Mouse (Mus musculus) heart, embryonic 10.5 days (tissue): Measurements from ENCODE around the gene Ttc1. TPM values are rescaled to one million over a fixed set of nuclear protein-coding genes. Genes with fewer than 3 reads are reported as not detected.

Experiments used
- DNase-seq: peaks from one replicate; pipeline ENCODE4 v3.0.0-alpha.2; 2017; ENCODE audit warnings: low spot score
- H3K27ac ChIP-seq: fragments of 300-500 bp; sonication (generic); 2 replicates; pipeline ENCODE4 v1.5.1; 2016; ENCODE audit warnings: mild to moderate bottlenecking
- H3K27me3 ChIP-seq: fragments of 300-500 bp; sonication (generic); 2 replicates; pipeline ENCODE4 v1.6.1; 2016; ENCODE audit warnings: mild to moderate bottlenecking; ENCODE audit not compliant: poor library complexity, insufficient read depth, severe bottlenecking
- H3K36me3 ChIP-seq: fragments of 300-500 bp; sonication (generic); 2 replicates; pipeline ENCODE4 v1.6.1; 2016; ENCODE audit warnings: mild to moderate bottlenecking, moderate library complexity
- H3K4me1 ChIP-seq: fragments of 300-500 bp; sonication (generic); 2 replicates; pipeline ENCODE4 v1.6.1; 2016; ENCODE audit warnings: mild to moderate bottlenecking
- H3K4me3 ChIP-seq: fragments of 300-500 bp; sonication (generic); 2 replicates; pipeline ENCODE4 v1.5.1; 2016; ENCODE audit warnings: mild to moderate bottlenecking, moderate library complexity
- H3K9me3 ChIP-seq: fragments of 300-500 bp; sonication (generic); 2 replicates; pipeline ENCODE4 v1.6.1; 2016; ENCODE audit warnings: mild to moderate bottlenecking, moderate library complexity
- WGBS: fragments of 180-500 bp; shearing (Covaris S2); methylation state at CpG from one replicate; pipeline ENCODE4 v1.1.7; 2016; 5-methylcytosine and 5-hydroxymethylcytosine counted together
- polyA plus RNA-seq: library from polyadenylated mRNA; unstranded; fragments of >200 nt; fragmentation: Nextera tagmentation; extraction: Ambion mirVana; gene quantifications from 2 replicates; pipeline ENCODE4 v1.2.1, GENCODE M21; 2016

Ttc1 gene
- polyA plus RNA-seq, result 58.6 and 68.2 TPM in 2 replicates

GRCm38 (mm10) chr11:43747233-43748226 is at the start of gene Ttc1:
Ttc1 (minus strand) TSS chr11:43748008.
- Histone ChIP-seq H3K4me3 (peak within 1 kb of the TSS; percentile 85), H3K4me1 (peaks cover 10% of the 10 kb centered on the region; the same call in 1 of the 2 replicates), H3K36me3 (peaks cover 24% of the 10 kb centered on the region), H3K27ac (peak within 1 kb of the TSS; percentile 87), H3K9me3 (no peaks in the 10 kb centered on the region), H3K27me3 (no peaks in the 10 kb centered on the region)
- DNase-seq, result peak; percentile 99
- 3% methylated on average over 47 of the region's 47 CpGs for WGBS

DNA sequence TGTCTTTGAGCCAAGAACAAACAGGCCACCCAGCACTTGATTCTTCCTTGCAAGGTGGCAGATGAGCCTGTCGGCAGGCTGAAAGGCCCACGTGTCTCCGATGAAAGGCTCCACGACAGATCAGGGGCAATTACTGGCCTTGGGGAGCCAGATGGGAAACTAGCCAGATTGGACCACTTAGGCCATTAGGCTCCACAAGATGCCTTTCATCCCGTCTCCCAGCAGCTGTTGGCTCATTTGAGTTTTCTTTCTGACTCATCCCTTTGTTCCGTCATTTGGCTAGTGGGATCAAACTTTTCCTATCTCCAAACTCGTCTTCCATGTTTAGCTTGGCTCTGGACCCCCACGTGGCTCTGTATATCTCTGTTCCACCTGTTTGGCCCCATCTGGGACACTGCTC is 48.2 kb upstream of the Ttc1 start:
- Histone ChIP-seq H3K9me3 (no peaks in the 10 kb centered on the region), H3K4me3 (no peak overlapping the region), H3K4me1 (no peaks in the 10 kb centered on the region), H3K36me3 (no peaks in the 10 kb centered on the region), H3K27me3 (no peaks in the 10 kb centered on the region), H3K27ac (no peak overlapping the region)
- WGBS, result 64% methylated on average over 8 of the region's 8 CpGs
- DNase-seq, result no peak

DNA sequence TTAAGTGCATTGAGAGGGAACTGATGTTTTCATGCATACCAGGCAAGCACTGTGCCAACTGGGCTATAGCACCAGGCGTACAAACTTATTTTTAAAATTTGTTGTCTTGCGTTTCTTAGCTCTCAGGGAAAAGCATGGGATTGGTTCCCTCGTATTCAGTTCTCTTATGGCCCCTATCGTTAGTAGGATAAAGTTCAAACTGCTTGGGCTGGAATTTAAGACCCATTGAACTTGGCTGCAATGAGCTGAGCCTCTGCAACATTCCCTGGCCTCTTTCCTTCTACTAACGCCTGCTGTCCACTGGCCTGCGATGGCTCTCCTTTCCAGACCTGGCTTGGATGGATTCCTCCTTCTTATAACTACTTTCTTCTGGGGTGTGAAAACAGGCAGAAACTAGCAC is 42.6 kb upstream of the Ttc1 start:
- Histone ChIP-seq H3K4me1 (no peaks in the 10 kb centered on the region), H3K9me3 (no peaks in the 10 kb centered on the region), H3K4me3 (no peak overlapping the region), H3K27ac (no peak overlapping the region), H3K27me3 (no peaks in the 10 kb centered on the region), H3K36me3 (no peaks in the 10 kb centered on the region)
- no peak for DNase-seq
- WGBS, result 81% methylated on average over 6 of the region's 6 CpGs

- WGBS, result 10% methylated on average over 2 of the region's 2 CpGs
- Histone ChIP-seq H3K4me3 (no peak overlapping the region), H3K27me3 (no peaks in the 10 kb centered on the region), H3K4me1 (peaks cover 10% of the 10 kb centered on the region), H3K27ac (0 out of 2 replicates have a peak overlapping the region, but pooled peaks have one; percentile 22), H3K9me3 (no peaks in the 10 kb centered on the region), H3K36me3 (no peaks in the 10 kb centered on the region)
- DNase-seq, result peak; percentile 86
Observed at GRCm38 (mm10) chr11:43783772-43784171, 36.0 kb upstream of the Ttc1 start.

- WGBS, result 71% methylated on average over 5 of the region's 5 CpGs
- H3K27ac ChIP-seq, result no peak overlapping the region
- DNase-seq, result no peak
- H3K4me3 ChIP-seq, result no peak overlapping the region
- no peaks in the 10 kb centered on the region for H3K27me3 ChIP-seq
- no peaks in the 10 kb centered on the region for H3K9me3 ChIP-seq
- H3K4me1 ChIP-seq, result peaks cover 10% of the 10 kb centered on the region
- no peaks in the 10 kb centered on the region for H3K36me3 ChIP-seq
Observed at GRCm38 (mm10) chr11:43783106-43783505, 35.3 kb upstream of the Ttc1 start.

- Histone ChIP-seq H3K36me3 (no peaks in the 10 kb centered on the region), H3K27ac (no peak overlapping the region), H3K4me1 (peaks cover 19% of the 10 kb centered on the region), H3K4me3 (no peak overlapping the region), H3K27me3 (peaks cover 20% of the 10 kb centered on the region), H3K9me3 (no peaks in the 10 kb centered on the region)
- 61% methylated on average over 5 of the region's 5 CpGs for WGBS
- no peak for DNase-seq
Observed at GRCm38 (mm10) chr11:43779551-43779950, 31.7 kb upstream of the Ttc1 start.

DNA sequence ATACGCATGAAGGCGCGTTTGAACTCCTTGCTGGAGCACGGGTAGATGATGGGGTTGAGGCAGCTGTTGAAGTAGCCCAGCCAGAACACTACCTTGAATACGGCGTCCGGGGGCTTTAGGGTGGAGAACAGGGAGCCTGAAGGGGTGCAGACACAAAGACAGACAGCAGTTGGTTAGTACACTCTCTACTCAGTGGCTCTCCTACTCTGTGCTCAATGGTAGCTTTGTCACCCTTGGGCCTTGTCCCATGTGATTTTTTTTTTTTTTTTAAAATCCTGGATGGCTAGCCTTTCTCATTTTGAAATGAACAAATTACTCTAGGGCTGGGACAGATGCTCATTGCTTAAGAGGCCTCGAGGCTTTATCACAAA is 28.5 kb upstream of the Ttc1 start:
- 23% methylated on average over 8 of the region's 8 CpGs for WGBS
- Histone ChIP-seq H3K36me3 (no peaks in the 10 kb centered on the region), H3K27ac (peak overlapping the region; percentile 50), H3K9me3 (no peaks in the 10 kb centered on the region), H3K4me1 (peaks cover 16% of the 10 kb centered on the region), H3K4me3 (peak overlapping the region; percentile 62), H3K27me3 (peaks cover 32% of the 10 kb centered on the region)
- DNase-seq, result no peak

- Histone ChIP-seq H3K36me3 (no peaks in the 10 kb centered on the region), H3K27me3 (peaks cover 32% of the 10 kb centered on the region), H3K4me1 (peaks cover 16% of the 10 kb centered on the region), H3K9me3 (no peaks in the 10 kb centered on the region), H3K4me3 (peak overlapping the region; percentile 62), H3K27ac (peak overlapping the region; percentile 50)
- 13% methylated on average over 63 of the region's 63 CpGs for whole genome bisulfite sequencing
- DNase-seq, result peak; percentile 83
Observed at GRCm38 (mm10) chr11:43775469-43776323, 27.9 kb upstream of the Ttc1 start.

GRCm38 (mm10) chr11:43773725-43774124 is 25.9 kb upstream of the Ttc1 start:
- H3K4me1 ChIP-seq, result peaks cover 16% of the 10 kb centered on the region
- H3K27me3 ChIP-seq, result peaks cover 32% of the 10 kb centered on the region
- no peak overlapping the region for H3K27ac ChIP-seq
- H3K9me3 ChIP-seq, result no peaks in the 10 kb centered on the region
- no peak overlapping the region for H3K4me3 ChIP-seq
- 36% methylated on average over 5 of the region's 5 CpGs for WGBS
- no peak for DNase-seq
- no peaks in the 10 kb centered on the region for H3K36me3 ChIP-seq

GRCm38 (mm10) chr11:43770110-43770509 is 22.3 kb upstream of the Ttc1 start:
- H3K27me3 ChIP-seq, result peaks cover 21% of the 10 kb centered on the region
- no peaks in the 10 kb centered on the region for H3K9me3 ChIP-seq
- 77% methylated on average over 4 of the region's 4 CpGs for whole genome bisulfite sequencing
- H3K36me3 ChIP-seq, result no peaks in the 10 kb centered on the region
- H3K27ac ChIP-seq, result no peak overlapping the region
- H3K4me1 ChIP-seq, result peaks cover 5% of the 10 kb centered on the region
- DNase-seq, result no peak
- no peak overlapping the region for H3K4me3 ChIP-seq

DNA sequence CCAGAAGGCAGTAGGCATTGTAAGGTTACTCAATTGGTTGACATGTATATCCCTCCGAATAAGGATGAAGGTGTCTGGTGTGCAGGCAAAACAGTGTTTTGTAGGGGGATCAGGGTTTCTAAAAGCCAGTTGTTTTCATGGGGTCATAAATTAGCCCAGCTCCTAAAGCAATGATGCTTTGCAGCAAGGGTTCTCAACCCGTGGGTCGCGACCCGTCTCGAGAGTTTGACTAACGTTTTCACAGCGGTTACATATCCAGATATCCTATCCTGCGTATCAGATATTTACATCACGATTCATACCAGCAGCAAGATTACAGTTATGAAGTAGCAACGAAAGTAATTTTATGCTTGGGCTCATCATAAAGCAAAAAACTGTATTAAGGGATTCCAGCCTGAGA is 19.9 kb upstream of the Ttc1 start:
- H3K9me3 ChIP-seq, result no peaks in the 10 kb centered on the region
- H3K4me3 ChIP-seq, result no peak overlapping the region
- H3K4me1 ChIP-seq, result no peaks in the 10 kb centered on the region
- no peak for DNase-seq
- WGBS, result 62% methylated on average over 11 of the region's 11 CpGs
- 0 out of 2 replicates have a peak, but pooled peaks cover 10% of the 10 kb centered on the region for H3K27me3 ChIP-seq
- no peak overlapping the region for H3K27ac ChIP-seq
- H3K36me3 ChIP-seq, result no peaks in the 10 kb centered on the region

DNA sequence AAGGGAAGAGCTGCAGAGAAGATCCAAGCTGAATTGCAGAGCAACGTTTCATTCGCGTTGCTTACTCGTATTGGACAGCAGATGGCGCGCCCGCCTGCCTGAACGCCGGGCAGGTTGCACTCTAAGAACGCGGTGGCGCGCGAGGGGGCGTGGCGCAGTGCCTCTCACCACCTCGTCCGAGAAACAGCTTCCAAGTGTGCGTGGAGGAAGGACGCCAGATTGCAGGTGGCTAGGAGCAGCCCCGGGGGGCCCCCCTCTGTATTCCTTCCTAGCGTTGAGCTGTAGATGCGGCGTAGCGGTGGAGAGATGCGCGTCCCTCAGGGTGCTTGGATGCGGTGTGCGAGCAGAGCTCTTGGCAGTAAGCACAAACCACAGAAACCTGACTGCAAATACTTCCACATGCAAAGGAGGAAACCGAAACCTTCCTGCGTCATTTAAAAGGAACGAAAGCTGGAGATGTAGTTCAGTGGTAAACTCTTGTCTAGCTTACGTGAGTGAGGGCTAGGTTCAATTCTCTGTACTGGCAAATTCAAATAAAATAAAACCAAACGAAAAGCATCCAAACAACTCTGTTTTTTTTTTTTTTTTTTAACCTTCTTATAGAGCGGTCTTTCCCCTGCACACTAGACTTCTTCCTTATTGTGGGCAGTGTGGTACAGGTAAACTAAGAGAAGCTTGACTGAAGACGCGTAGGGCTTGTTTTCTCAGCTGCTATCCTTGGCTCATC is 19.3 kb upstream of the Ttc1 start:
- Histone ChIP-seq H3K27me3 (0 out of 2 replicates have a peak, but pooled peaks cover 10% of the 10 kb centered on the region), H3K4me1 (no peaks in the 10 kb centered on the region), H3K4me3 (peak overlapping the region; percentile 62), H3K27ac (no peak overlapping the region), H3K36me3 (no peaks in the 10 kb centered on the region), H3K9me3 (no peaks in the 10 kb centered on the region)
- WGBS, result 7% methylated on average over 37 of the region's 37 CpGs
- DNase-seq, result peak; percentile 91
